Mouse (Mus musculus) forebrain, embryonic 14.5 days (tissue): Measurements from ENCODE around the gene Kif27. TPM values are rescaled to one million over a fixed set of nuclear protein-coding genes. Genes with fewer than 3 reads are reported as not detected.
"Not testable (repeated sequence)": the region's sequence is repeated elsewhere in the genome, so short reads cannot be mapped to it uniquely, and the experiment has no call there.

Experiments used
- ATAC-seq: fragments of 200-750 bp; cut with Nextera tagmentation; 2 replicates; pipeline ENCODE4 v1.8.0; 2017; ENCODE audit warnings: mild to moderate bottlenecking, moderate library complexity
- DNase-seq: peaks from one replicate; pipeline ENCODE4 v3.0.0-alpha.2; 2015; ENCODE audit warnings: low spot score
- H3K27ac ChIP-seq: fragments of 300-500 bp; sonication (generic); 2 replicates; pipeline ENCODE4 v1.5.1; 2014; ENCODE audit warnings: low read depth, mild to moderate bottlenecking, control low read depth, low read length, moderate library complexity
- H3K27me3 ChIP-seq: fragments of 300-500 bp; sonication (generic); replicated peaks from 2 replicates; pipeline ENCODE4 v1.6.1; 2014; ENCODE audit warnings: low read length, control low read depth, mixed read lengths; ENCODE audit not compliant: control insufficient read depth, insufficient read depth
- H3K36me3 ChIP-seq: fragments of 300-500 bp; sonication (generic); 2 replicates; pipeline ENCODE4 v1.6.1; 2014; ENCODE audit warnings: low read length, control low read depth; ENCODE audit not compliant: control insufficient read depth, insufficient read depth
- H3K4me1 ChIP-seq: fragments of 300-500 bp; sonication (generic); 2 replicates; pipeline ENCODE4 v1.6.1; 2014; ENCODE audit warnings: antibody characterized with exemption, low read length, control low read depth; ENCODE audit not compliant: control insufficient read depth, insufficient read depth
- H3K4me2 ChIP-seq: fragments of 300-500 bp; sonication (generic); 2 replicates; pipeline ENCODE4 v1.6.1; 2014; ENCODE audit warnings: mild to moderate bottlenecking, control low read depth, low read length
- H3K4me3 ChIP-seq: fragments of 300-500 bp; sonication (generic); 2 replicates; pipeline ENCODE4 v1.5.1; 2014; ENCODE audit warnings: low read depth, low read length, control low read depth
- H3K9ac ChIP-seq: fragments of 300-500 bp; sonication (generic); 2 replicates; pipeline ENCODE4 v1.6.1; 2014; ENCODE audit warnings: mild to moderate bottlenecking, low read length, control low read depth, moderate library complexity
- H3K9me3 ChIP-seq: fragments of 300-500 bp; sonication (generic); replicated peaks from 2 replicates; pipeline ENCODE4 v1.6.1; 2016; ENCODE audit warnings: low read length, control low read depth, mixed read lengths; ENCODE audit not compliant: control insufficient read depth
- WGBS: fragments of 180-500 bp; shearing (Covaris S2); extraction: QIAGEN DNeasy Blood & Tissue Kit; methylation state at CpG from one replicate; pipeline ENCODE4 v1.1.7; 2014; 5-methylcytosine and 5-hydroxymethylcytosine counted together
- polyA plus RNA-seq: library from polyadenylated mRNA; unstranded; fragments of >200 nt; fragmentation: Nextera tagmentation; extraction: Ambion mirVana; gene quantifications from 2 replicates; pipeline ENCODE4 v1.2.1, GENCODE M21; 2014

The Kif27 gene
- polyA plus RNA-seq = 1.2 and 1.3 TPM in 2 replicates

DNA sequence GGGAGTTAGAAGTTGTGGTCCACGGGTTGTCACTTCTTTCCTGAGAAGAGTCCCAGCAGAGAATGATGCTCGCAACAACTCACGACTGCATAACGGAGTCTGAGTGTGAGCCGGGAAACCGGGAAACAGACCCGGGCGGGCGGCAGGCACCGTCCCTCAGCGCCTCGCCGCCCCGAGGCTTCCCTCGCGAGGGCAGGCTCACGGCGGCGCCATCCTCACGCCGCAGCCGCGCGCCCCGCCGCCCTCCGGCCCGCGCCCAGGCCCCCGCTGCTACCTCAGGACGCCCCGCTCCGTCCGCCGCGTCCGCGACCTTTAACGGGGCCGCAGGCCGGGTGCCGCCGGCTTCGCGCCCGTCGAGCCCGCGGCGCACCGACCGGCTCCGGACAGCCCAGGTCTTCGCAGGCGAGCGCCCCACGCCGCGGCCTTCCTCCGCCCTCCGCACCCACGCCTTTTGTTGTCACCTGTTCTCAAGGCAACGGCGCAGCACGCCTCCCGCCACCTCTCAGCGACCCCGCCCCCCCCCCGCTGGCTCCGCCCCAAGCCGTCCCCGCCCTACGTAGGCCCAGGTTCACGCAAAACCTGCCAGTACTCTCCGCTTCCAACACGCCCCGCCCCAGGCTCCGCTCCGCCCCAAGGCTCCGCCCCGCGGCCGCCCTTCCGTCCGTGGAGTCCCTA lies at the start of gene Kif27:
TSS of gene Kif27 (minus strand) at position 494 of the 675 bp plus-strand sequence.
- H3K27ac ChIP-seq = no peak within 1 kb of the TSS
- peak within 1 kb of the TSS; percentile 65 for H3K4me3 ChIP-seq
- H3K4me1 ChIP-seq = no peaks in the 10 kb centered on the region
- WGBS = under 1% methylated on average over 72 of the region's 85 CpGs
- no peaks in the 10 kb centered on the region for H3K36me3 ChIP-seq
- H3K4me2 ChIP-seq = peak within 1 kb of the TSS; percentile 87
- peak; percentile 87 for DNase-seq
- H3K27me3 ChIP-seq = no peaks in the 10 kb centered on the region
- no peaks in the 10 kb centered on the region for H3K9me3 ChIP-seq
- peak within 1 kb of the TSS; percentile 71 for H3K9ac ChIP-seq
- ATAC-seq = peak; percentile 99

DNA sequence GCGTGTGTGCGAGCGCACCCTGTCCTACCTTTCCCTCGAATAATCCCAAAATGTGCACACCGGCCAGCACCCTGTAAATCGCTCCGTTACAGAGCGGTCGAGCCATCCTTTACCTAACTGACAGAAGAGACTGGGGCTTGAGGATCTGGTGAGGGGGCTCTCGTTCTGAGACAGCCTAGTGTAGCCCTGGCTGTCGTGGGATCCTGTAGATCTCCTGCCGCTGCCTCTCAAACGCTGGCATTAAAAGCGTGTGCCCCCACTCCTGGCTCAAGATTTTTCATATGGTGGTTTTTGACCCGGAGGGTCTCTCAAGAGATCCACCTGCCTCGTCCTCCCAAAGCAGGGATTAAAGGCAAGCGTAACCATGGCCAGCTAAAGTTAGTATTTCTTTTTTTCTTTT lies 44.3 kb upstream of the Kif27 start, which contains the start of gene Hnrnpk:
TSS of gene Hnrnpk (minus strand) at position 101 of the 400 bp plus-strand sequence.
- 6% methylated on average over 16 of the region's 17 CpGs for WGBS
- not testable (repeated sequence) for H3K4me1 ChIP-seq, H3K27me3 ChIP-seq, H3K36me3 ChIP-seq, H3K9me3 ChIP-seq, ATAC-seq, DNase-seq
- peak within 1 kb of the TSS; percentile 100 for H3K27ac ChIP-seq
- peak within 1 kb of the TSS; percentile 46 for H3K4me2 ChIP-seq
- H3K4me3 ChIP-seq = peak within 1 kb of the TSS; percentile 99
- H3K9ac ChIP-seq = peak within 1 kb of the TSS; percentile 100

DNA sequence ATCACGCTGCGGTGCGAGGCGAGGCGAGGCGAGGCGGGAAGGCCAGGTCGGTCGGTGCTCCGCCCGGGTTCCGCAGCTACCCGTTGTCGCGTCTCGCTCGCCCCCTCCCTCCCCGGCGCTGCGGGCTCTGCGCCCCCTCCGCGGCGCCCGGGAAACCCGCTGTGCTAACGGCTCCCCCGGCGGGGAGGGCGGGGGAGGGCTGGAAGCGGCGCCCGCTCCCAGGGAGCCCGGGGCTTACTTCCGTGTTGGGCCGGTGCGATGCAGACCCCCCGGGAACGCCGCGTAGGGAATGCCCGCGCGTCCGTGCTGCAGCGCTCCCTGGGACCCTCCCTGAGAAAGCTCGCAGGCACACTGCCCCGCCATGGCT lies 43.8 kb upstream of the Kif27 start:
- H3K27me3 ChIP-seq = no peaks in the 10 kb centered on the region
- H3K27ac ChIP-seq = peak overlapping the region; percentile 100
- DNase-seq = no peak
- H3K9ac ChIP-seq = peak overlapping the region; percentile 100
- H3K36me3 ChIP-seq = peaks cover 11% of the 10 kb centered on the region
- H3K9me3 ChIP-seq = no peaks in the 10 kb centered on the region
- H3K4me2 ChIP-seq = peak overlapping the region; percentile 46
- H3K4me3 ChIP-seq = peak overlapping the region; percentile 99
- 1% methylated on average over 34 of the region's 48 CpGs for WGBS
- ATAC-seq = peak; percentile 69; the same call in 1 of the 2 replicates
- H3K4me1 ChIP-seq = peaks cover 4% of the 10 kb centered on the region; the same call in 1 of the 2 replicates

DNA sequence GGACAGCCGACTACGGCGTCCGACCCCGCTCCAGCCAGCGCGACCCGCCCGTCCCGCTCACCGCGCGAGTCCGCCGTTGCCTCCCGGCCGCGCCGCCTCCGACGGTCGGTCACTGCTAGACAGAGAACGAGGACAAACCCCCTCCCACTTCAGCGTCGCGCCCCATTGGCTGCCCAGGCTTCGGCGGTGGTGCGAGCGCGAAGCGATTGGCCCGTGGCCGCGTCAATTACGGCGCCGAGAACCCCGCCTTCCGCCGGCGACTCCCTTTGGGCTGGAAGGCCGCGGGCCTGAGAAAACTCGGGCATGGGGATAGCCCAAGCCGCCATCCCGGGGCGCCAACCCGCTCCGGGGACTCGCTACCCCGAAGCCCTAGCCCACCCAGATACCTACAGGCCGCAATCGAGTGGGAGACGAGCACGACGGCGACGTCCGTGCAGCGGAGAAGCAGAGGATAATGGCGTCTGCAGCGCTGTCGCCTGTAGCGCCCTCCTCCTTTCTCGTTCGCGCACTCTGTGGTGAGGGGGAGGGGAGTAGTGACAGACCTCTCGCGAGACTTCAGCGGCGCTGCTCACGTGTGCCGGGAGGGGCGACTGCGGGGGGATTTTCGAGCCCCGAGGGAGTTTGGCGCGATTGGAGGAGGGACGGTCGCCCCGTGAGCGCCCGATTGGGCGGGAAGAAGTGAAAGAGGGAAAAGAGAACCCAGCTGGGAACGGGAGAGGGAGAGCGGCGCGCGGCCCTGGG lies 43.3 kb upstream of the Kif27 start, which contains the start of gene Rmi1:
TSS of gene Rmi1 (plus strand) at position 246 of the 741 bp plus-strand sequence.
- no peaks in the 10 kb centered on the region for H3K27me3 ChIP-seq
- peak within 1 kb of the TSS; percentile 100 for H3K9ac ChIP-seq
- ATAC-seq = peak; percentile 96
- DNase-seq = peak; percentile 99
- peak within 1 kb of the TSS; percentile 68 for H3K4me2 ChIP-seq
- H3K4me1 ChIP-seq = peaks cover 4% of the 10 kb centered on the region; the same call in 1 of the 2 replicates
- no peaks in the 10 kb centered on the region for H3K9me3 ChIP-seq
- H3K36me3 ChIP-seq = peaks cover 16% of the 10 kb centered on the region
- peak within 1 kb of the TSS; percentile 100 for H3K27ac ChIP-seq
- peak within 1 kb of the TSS; percentile 99 for H3K4me3 ChIP-seq
- under 1% methylated on average over 84 of the region's 91 CpGs for WGBS

DNA sequence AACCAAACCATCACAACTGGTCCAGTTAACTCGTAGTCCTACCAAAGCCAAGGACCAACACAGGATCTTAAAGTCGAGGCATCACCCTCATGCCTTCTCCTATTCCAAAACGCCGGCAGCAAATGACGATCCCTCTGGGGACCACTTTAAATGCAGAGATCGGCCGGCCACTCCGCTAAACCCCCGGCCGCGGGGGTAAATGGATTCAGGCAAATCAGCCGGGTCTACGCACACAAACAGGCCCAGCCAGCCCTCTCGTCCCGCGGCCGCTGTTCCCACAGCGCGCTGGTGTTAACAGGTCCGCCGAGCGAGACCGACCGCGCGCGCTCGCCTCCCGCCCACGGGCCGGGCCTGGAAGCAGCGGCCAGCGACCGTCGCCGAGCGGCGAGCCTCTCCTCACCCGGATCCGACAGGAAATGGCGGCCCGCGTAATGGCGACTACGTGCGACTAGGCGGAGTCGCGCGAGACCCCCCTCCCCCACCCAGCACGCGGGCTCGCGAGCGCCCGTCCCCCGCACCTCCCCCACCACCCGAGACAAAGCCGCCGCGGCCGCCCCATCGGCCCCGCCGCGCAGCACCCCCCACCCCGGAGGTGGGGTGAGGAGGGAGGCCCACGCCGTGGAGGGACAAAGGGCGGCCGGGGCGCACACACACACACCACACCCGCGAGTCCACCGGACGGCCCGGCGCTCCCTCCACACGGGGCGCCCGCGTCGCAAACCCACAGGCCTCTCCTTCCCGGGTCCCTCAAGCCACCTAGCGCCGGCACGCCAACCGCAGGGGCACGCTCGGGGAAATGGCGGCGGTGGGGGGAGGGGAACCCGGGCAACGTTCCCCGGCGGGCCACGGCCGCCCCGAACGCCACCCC lies 42.4 kb upstream of the Kif27 start:
- H3K27me3 ChIP-seq = no peaks in the 10 kb centered on the region
- H3K4me1 ChIP-seq = peaks cover 4% of the 10 kb centered on the region; the same call in 1 of the 2 replicates
- H3K9ac ChIP-seq = peak overlapping the region; percentile 100
- H3K27ac ChIP-seq = peak overlapping the region; percentile 100
- H3K4me3 ChIP-seq = peak overlapping the region; percentile 99
- DNase-seq (peak; percentile 85), ATAC-seq (peak; percentile 37)
- peak overlapping the region; percentile 68 for H3K4me2 ChIP-seq
- H3K9me3 ChIP-seq = no peaks in the 10 kb centered on the region
- H3K36me3 ChIP-seq = peaks cover 23% of the 10 kb centered on the region
- under 1% methylated on average over 53 of the region's 100 CpGs for WGBS

DNA sequence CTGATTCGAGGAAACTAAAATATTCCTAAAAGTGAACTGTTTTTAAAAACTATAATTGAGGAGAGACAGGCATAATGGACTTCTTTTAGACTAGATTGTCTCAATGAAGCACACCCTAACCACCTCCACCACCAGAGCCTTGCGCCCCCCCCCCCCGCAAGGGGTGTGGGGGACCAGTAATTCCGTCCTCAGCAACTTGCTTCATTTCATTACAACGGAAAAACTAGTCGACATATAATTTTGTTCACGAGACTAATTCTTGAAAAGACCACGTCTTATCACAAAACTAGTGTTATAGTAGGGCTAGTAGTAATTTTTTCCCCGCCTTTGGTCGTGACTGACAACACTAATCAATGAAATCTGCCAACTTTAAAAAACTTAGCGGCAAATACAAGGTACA lies 41.7 kb upstream of the Kif27 start:
- Histone ChIP-seq H3K4me1 (peaks cover 4% of the 10 kb centered on the region; the same call in 1 of the 2 replicates), H3K4me2 (peak overlapping the region; percentile 68), H3K27me3 (no peaks in the 10 kb centered on the region), H3K9me3 (no peaks in the 10 kb centered on the region), H3K4me3 (peak overlapping the region; percentile 99), H3K36me3 (peaks cover 31% of the 10 kb centered on the region), H3K9ac (peak overlapping the region; percentile 100), H3K27ac (no peak overlapping the region)
- DNase-seq (no peak), ATAC-seq (no peak)
- WGBS = under 1% methylated on average over 11 of the region's 11 CpGs

DNA sequence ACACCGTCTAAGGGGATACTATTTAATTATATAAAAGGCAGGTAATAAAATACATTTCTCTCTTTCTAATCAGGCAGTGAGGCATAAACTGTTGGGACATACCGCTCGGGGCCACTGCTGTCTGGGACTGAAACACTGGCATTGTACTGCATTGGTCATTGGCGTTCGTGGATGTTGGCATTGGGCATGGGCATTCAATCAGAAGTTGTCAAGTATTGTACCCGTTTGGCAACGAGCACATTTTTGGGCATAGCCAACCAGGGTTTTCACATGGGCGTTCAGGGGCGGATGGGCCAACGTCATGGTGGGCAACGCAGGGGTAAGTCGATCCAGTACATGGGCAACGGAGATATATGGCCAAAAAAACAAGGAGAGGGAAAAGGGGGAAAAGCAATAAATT lies 38.7 kb upstream of the Kif27 start:
- Histone ChIP-seq H3K4me3 (no peak overlapping the region), H3K27ac (no peak overlapping the region), H3K9ac (no peak overlapping the region), H3K9me3 (no peaks in the 10 kb centered on the region), H3K4me1 (peaks cover 4% of the 10 kb centered on the region; the same call in 1 of the 2 replicates), H3K27me3 (no peaks in the 10 kb centered on the region), H3K36me3 (peaks cover 58% of the 10 kb centered on the region), H3K4me2 (no peak overlapping the region)
- WGBS = 69% methylated on average over 13 of the region's 13 CpGs
- DNase-seq (no peak), ATAC-seq (no peak)

DNA sequence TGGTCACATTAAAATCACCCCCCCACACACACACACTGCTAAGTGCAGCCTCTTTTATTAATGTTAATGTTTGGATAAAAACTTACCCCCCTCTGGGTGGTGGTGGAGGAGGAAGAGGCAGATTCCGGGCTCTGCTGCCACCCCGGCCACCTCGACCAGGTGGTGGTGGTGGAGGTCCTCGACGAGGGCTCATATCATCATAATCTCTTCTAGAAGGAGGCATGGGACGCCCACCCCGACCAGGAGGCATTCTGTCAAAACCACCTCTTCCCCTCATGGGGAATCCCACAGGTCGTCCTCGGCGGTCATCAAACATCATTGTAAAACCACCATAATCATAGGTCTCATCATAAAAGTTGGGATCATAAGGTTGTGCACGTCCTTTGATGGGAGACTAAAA lies 35.5 kb upstream of the Kif27 start:
- H3K4me2 ChIP-seq = not testable (repeated sequence)
- 91% methylated on average over 11 of the region's 11 CpGs for WGBS

More for the DNA sequence above, 35.5 kb upstream of the Kif27 start:
- 0 out of 2 replicates have a peak, but pooled peaks have one; percentile 11 for ATAC-seq
- not testable (repeated sequence) for H3K4me1 ChIP-seq, H3K9me3 ChIP-seq, H3K27ac ChIP-seq, H3K27me3 ChIP-seq, H3K4me3 ChIP-seq, DNase-seq, H3K9ac ChIP-seq
- H3K36me3 ChIP-seq = peaks cover 74% of the 10 kb centered on the region
